Mouse (Mus musculus) myocyte (in vitro differentiated cells): ENCODE measurements around the gene Gpr141.

Experiments used
- CEBPB ChIP-seq: IDR thresholded peaks from 2 replicates; pipeline ENCODE4 v1.6.1; 2011; ENCODE audit warnings: mild to moderate bottlenecking, moderate library complexity; ENCODE audit not compliant: poor library complexity, insufficient read depth, severe bottlenecking
- E2F4 ChIP-seq: IDR thresholded peaks from one replicate; pipeline ENCODE4 v1.6.1; 2011; ENCODE audit warnings: mild to moderate bottlenecking, control low read depth, moderate library complexity; ENCODE audit not compliant: insufficient read depth
- MAX ChIP-seq: IDR thresholded peaks from one replicate; pipeline ENCODE4 v1.6.1; 2011; ENCODE audit warnings: low read depth, mild to moderate bottlenecking, control low read depth
- POLR2A ChIP-seq: IDR thresholded peaks from one replicate; pipeline ENCODE4 v1.6.1; 2011; ENCODE audit warnings: low read depth, mild to moderate bottlenecking, control low read depth, moderate library complexity; ENCODE audit not compliant: insufficient read length
- POLR2AphosphoS2 ChIP-seq: IDR thresholded peaks from one replicate; pipeline ENCODE4 v1.6.1; 2011; ENCODE audit warnings: low read depth, control low read depth; ENCODE audit not compliant: insufficient read length

- TF ChIP-seq E2F4: no peak
- TF ChIP-seq POLR2A: no peak
- no peak for TF ChIP-seq MAX
- TF ChIP-seq CEBPB: no peak
- TF ChIP-seq POLR2AphosphoS2: no peak
Measured at GRCm38 (mm10) chr13:19864241-19864640, 40.2 kb upstream of the Gpr141 start.
